In genomic region chr8:87836866-87837265, GRCm38 (mm10) we compare ENCODE assay signal across 8 mouse cellular contexts.
DNase-seq lines count a peak whose midpoint lies in the region; ATAC-seq and TF ChIP-seq lines count a peak whose summit lies in the region.

No protein-coding gene starts in this region.

- no peak overlapping the region for H3K4me3 ChIP-seq in embryonic facial prominence, embryonic 15.5 days (replicated peaks)
- no peak overlapping the region for H3K4me3 ChIP-seq in heart, embryonic 11.5 days (ENCODE audit: low read depth, low read length)
- no peak overlapping the region; the same call in 1 of the 2 replicates for H3K4me3 ChIP-seq in kidney, embryonic 16.5 days (ENCODE audit: low read length)
- H3K4me3 ChIP-seq in limb, embryonic 12.5 days (replicated peaks), result peak overlapping the region; percentile 14; the same call in 1 of the 2 replicates
- H3K4me3 ChIP-seq in neural tube, embryonic 15.5 days (replicated peaks), result no peak overlapping the region

- H3K4me2 ChIP-seq in embryonic facial prominence, embryonic 15.5 days (replicated peaks), result peak overlapping the region; percentile 32
- H3K4me2 ChIP-seq in heart, embryonic 11.5 days, result peak overlapping the region; percentile 49
- H3K4me2 ChIP-seq in kidney, embryonic 16.5 days (replicated peaks; ENCODE audit: low read depth, low read length), result peak overlapping the region; percentile 30
- peak overlapping the region; percentile 51 for H3K4me2 ChIP-seq in limb, embryonic 12.5 days
- peak overlapping the region; percentile 40 for H3K4me2 ChIP-seq in neural tube, embryonic 15.5 days

- peak overlapping the region; percentile 68 for H3K27ac ChIP-seq in embryonic facial prominence, embryonic 15.5 days (replicated peaks)
- H3K27ac ChIP-seq in heart, embryonic 11.5 days (ENCODE audit: low read depth, low read length), result no peak overlapping the region
- peak overlapping the region; percentile 45; the same call in 1 of the 2 replicates for H3K27ac ChIP-seq in kidney, embryonic 16.5 days (ENCODE audit: low read length)
- peak overlapping the region; percentile 97 for H3K27ac ChIP-seq in limb, embryonic 12.5 days
- H3K27ac ChIP-seq in neural tube, embryonic 15.5 days (replicated peaks), result peak overlapping the region; percentile 77

- DNase-seq in brain, embryonic 14.5 days (ENCODE audit: low read depth), result peak; percentile 98

- H3K9ac ChIP-seq in embryonic facial prominence, embryonic 15.5 days, result no peak overlapping the region
- H3K9ac ChIP-seq in heart, embryonic 11.5 days (ENCODE audit: low read depth, low read length), result no peak overlapping the region
- H3K9ac ChIP-seq in kidney, embryonic 16.5 days (replicated peaks; ENCODE audit: low read length), result peak overlapping the region; percentile 32; the same call in 1 of the 2 replicates
- 0 out of 2 replicates have a peak overlapping the region, but pooled peaks have one; percentile 45 for H3K9ac ChIP-seq in limb, embryonic 12.5 days (replicated peaks)
- H3K9ac ChIP-seq in neural tube, embryonic 15.5 days (replicated peaks), result 0 out of 2 replicates have a peak overlapping the region, but pooled peaks have one; percentile 20

- 6% methylated on average over 16 of the region's 16 CpGs for WGBS in embryonic facial prominence, embryonic 15.5 days
- WGBS in heart, embryonic 11.5 days (ENCODE audit: insufficient replicate concordance), result 16% methylated on average over 16 of the region's 16 CpGs
- 16% methylated on average over 16 of the region's 16 CpGs for WGBS in kidney, embryonic 16.5 days
- WGBS in limb, embryonic 12.5 days, result 5% methylated on average over 16 of the region's 16 CpGs
- 4% methylated on average over 16 of the region's 16 CpGs for WGBS in neural tube, embryonic 15.5 days

- no peaks in the 10 kb centered on the region for H3K27me3 ChIP-seq in embryonic facial prominence, embryonic 15.5 days
- 0 out of 2 replicates have a peak, but pooled peaks cover 5% of the 10 kb centered on the region for H3K27me3 ChIP-seq in heart, embryonic 11.5 days (ENCODE audit: control insufficient read depth, insufficient read depth, low read length)
- H3K27me3 ChIP-seq in kidney, embryonic 16.5 days (ENCODE audit: insufficient read depth, low read length), result no peaks in the 10 kb centered on the region
- no peaks in the 10 kb centered on the region for H3K27me3 ChIP-seq in limb, embryonic 12.5 days
- no peaks in the 10 kb centered on the region for H3K27me3 ChIP-seq in neural tube, embryonic 15.5 days (replicated peaks)

- peaks cover 61% of the 10 kb centered on the region for H3K4me1 ChIP-seq in embryonic facial prominence, embryonic 15.5 days
- H3K4me1 ChIP-seq in heart, embryonic 11.5 days (ENCODE audit: control insufficient read depth, insufficient read depth, low read length), result peaks cover 57% of the 10 kb centered on the region
- H3K4me1 ChIP-seq in kidney, embryonic 16.5 days (ENCODE audit: insufficient read depth, low read length), result peaks cover 64% of the 10 kb centered on the region
- peaks cover 79% of the 10 kb centered on the region for H3K4me1 ChIP-seq in limb, embryonic 12.5 days (replicated peaks)
- H3K4me1 ChIP-seq in neural tube, embryonic 15.5 days, result peaks cover 70% of the 10 kb centered on the region

- TF ChIP-seq POLR2A in brain, embryonic 14.5 days (IDR thresholded peaks at IDR 0.05; ENCODE audit: borderline replicate concordance, extremely low read depth, insufficient read depth, insufficient read length, poor library complexity, severe bottlenecking), result no peak

- no peak for TF ChIP-seq CTCF in brain, embryonic 14.5 days (IDR thresholded peaks at IDR 0.05; ENCODE audit: borderline replicate concordance, extremely low read depth, insufficient read depth, insufficient read length)

- peak; percentile 67 for ATAC-seq in embryonic facial prominence, embryonic 15.5 days (ENCODE audit: insufficient number of reproducible peaks, low FRiP score, low TSS enrichment, low read depth)
- ATAC-seq in heart, embryonic 11.5 days (replicated peaks; ENCODE audit: insufficient number of reproducible peaks, low FRiP score, low TSS enrichment), result peak; percentile 58
- ATAC-seq in kidney, embryonic 16.5 days (ENCODE audit: low FRiP score, low TSS enrichment), result peak; percentile 74
- peak; percentile 82 for ATAC-seq in limb, embryonic 12.5 days (ENCODE audit: insufficient number of reproducible peaks, insufficient read depth, low FRiP score, low TSS enrichment, low read depth)
- ATAC-seq in neural tube, embryonic 15.5 days (ENCODE audit: low FRiP score), result peak; percentile 73
- ATAC-seq in erythroid progenitor cell, adult 5-6 weeks (replicated peaks; ENCODE audit: low FRiP score, poor library complexity, severe bottlenecking), result no peak
- no peak for ATAC-seq in CD4-positive, CD25-positive, alpha-beta regulatory T cell, adult 4 months

- H3K9me3 ChIP-seq in embryonic facial prominence, embryonic 15.5 days (replicated peaks), result no peaks in the 10 kb centered on the region
- no peaks in the 10 kb centered on the region for H3K9me3 ChIP-seq in heart, embryonic 11.5 days (replicated peaks; ENCODE audit: control insufficient read depth, low read length)
- no peaks in the 10 kb centered on the region for H3K9me3 ChIP-seq in kidney, embryonic 16.5 days (ENCODE audit: low read length)
- no peaks in the 10 kb centered on the region for H3K9me3 ChIP-seq in limb, embryonic 12.5 days
- no peaks in the 10 kb centered on the region for H3K9me3 ChIP-seq in neural tube, embryonic 15.5 days (replicated peaks)

- H3K36me3 ChIP-seq in embryonic facial prominence, embryonic 15.5 days, result no peaks in the 10 kb centered on the region
- no peaks in the 10 kb centered on the region for H3K36me3 ChIP-seq in heart, embryonic 11.5 days (ENCODE audit: control insufficient read depth, insufficient read depth, low read length)
- H3K36me3 ChIP-seq in kidney, embryonic 16.5 days (ENCODE audit: insufficient read depth, low read length), result no peaks in the 10 kb centered on the region
- peaks cover 3% of the 10 kb centered on the region; the same call in 1 of the 2 replicates for H3K36me3 ChIP-seq in limb, embryonic 12.5 days
- H3K36me3 ChIP-seq in neural tube, embryonic 15.5 days, result no peaks in the 10 kb centered on the region

Comparison
In these comparisons a context has a peak if more than half of its experiments do, and no peak if none do; other contexts are left out.
1. ATAC-seq: peak in embryonic facial prominence, embryonic 15.5 days (single experiment), heart, embryonic 11.5 days (single experiment), kidney, embryonic 16.5 days (single experiment), limb, embryonic 12.5 days (single experiment) and neural tube, embryonic 15.5 days (single experiment); none in erythroid progenitor cell, adult 5-6 weeks (single experiment) and CD4-positive, CD25-positive, alpha-beta regulatory T cell, adult 4 months (single experiment).
2. H3K9ac ChIP-seq: peak in kidney, embryonic 16.5 days (single experiment), limb, embryonic 12.5 days (single experiment) and neural tube, embryonic 15.5 days (single experiment); none in embryonic facial prominence, embryonic 15.5 days (single experiment) and heart, embryonic 11.5 days (single experiment).
3. Peak in every context shown above with its lines, with median percentiles within 50 percentile points of each other: H3K4me2 ChIP-seq.